Mouse (Mus musculus): ENCODE results near the gene Plk5. TPM values are rescaled to one million over a fixed set of nuclear protein-coding genes. Genes with fewer than 3 reads are reported as not detected.

Gene Plk5
- polyA plus RNA-seq, 1 experiment, result 145 TPM

DNA sequence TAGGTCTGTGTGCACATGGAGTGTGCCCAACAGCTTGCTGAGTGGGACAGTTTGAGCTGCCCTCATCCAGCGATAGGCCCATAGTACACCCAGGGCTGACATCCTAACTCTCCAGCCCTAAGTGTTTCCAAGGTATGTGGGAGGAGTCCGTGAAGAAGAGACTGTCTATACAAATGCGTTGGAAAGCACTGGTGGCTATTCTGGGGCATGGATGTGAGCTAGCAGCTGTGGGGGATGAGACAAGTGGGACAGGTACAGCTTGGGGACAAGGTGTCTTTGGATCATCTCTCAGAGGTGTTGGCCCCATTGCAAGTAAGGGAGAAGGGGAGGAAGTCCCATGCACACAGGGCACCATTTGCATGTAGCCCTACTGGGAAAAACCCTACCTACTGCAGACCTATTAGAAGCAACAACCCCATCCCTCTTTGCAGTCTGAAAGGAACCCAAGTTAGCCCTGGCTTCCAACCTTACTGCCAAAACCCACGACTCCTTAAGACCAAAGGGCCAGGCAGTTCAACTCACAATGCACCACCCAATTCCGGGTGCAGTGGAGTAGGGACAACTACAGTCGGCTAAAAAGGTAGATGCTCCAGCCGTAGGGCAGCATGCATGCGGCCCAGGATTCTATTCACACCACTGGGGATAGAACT lies 41.4 kb downstream of the Plk5 start:
- no peak for TF ChIP-seq CTCF (IDR thresholded peaks at IDR 0.05; ENCODE audit: borderline replicate concordance, insufficient read depth, low read depth, low read length)
- no peak for TF ChIP-seq POLR2A (IDR thresholded peaks at IDR 0.05; ENCODE audit: borderline replicate concordance, insufficient read depth, low read length)
- WGBS, result 15% methylated on average over 8 of the region's 8 CpGs
- peak in 1 of 2 experiments; percentile 46 for DNase-seq
- Histone ChIP-seq H3K4me1 (ENCODE audit: control insufficient read depth, insufficient read depth, low read length) (peaks cover 14% of the 10 kb centered on the region), H3K4me3 (replicated peaks; ENCODE audit: insufficient read depth, low read depth, low read length) (peak overlapping the region; percentile 16), H3K27ac (ENCODE audit: insufficient read depth, low read length) (peak overlapping the region; percentile 33; the same call in 1 of the 2 replicates), H3K27me3 (ENCODE audit: control insufficient read depth, insufficient read depth, low read length) (no peaks in the 10 kb centered on the region)

GRCm38 (mm10) chr10:80398174-80398535 lies 41.9 kb downstream of the Plk5 start:
- Histone ChIP-seq H3K27me3 (ENCODE audit: control insufficient read depth, insufficient read depth, low read length) (no peaks in the 10 kb centered on the region), H3K4me1 (ENCODE audit: control insufficient read depth, insufficient read depth, low read length) (peaks cover 14% of the 10 kb centered on the region), H3K4me3 (replicated peaks; ENCODE audit: insufficient read depth, low read depth, low read length) (peak overlapping the region; percentile 57), H3K27ac (ENCODE audit: insufficient read depth, low read length) (peak overlapping the region; percentile 69)
- 4% methylated on average over 1 of the region's 1 CpGs for WGBS
- DNase-seq, result no peak
- TF ChIP-seq CTCF (IDR thresholded peaks at IDR 0.05; ENCODE audit: borderline replicate concordance, insufficient read depth, low read depth, low read length), result no peak
- no peak for TF ChIP-seq POLR2A (IDR thresholded peaks at IDR 0.05; ENCODE audit: borderline replicate concordance, insufficient read depth, low read length)

DNA sequence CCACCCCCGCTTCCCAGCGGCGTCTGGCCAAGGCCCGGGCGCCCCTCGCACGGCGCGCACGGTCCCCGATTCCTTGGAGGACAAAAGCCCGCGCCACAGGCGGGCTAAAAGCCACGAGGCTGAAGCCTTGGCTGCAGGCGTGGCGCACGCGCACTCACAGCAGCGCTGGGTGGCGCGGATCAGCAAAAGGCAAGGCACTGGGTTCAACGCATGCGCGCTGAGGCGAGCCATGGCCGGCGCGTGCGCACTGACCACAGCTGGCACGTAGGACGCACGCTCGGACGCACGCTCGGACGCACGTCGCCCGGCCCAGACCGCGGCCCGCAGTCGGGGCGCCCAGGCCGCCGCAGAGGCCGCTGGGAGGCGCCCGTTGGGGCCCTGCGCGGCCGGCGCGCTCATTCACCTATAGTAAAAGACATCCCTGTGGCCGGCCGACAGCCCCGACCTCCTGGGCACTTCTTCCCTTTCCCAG lies 42.5 kb downstream of the Plk5 start:
- Histone ChIP-seq H3K27ac (ENCODE audit: insufficient read depth, low read length) (peak overlapping the region; percentile 88), H3K27me3 (ENCODE audit: control insufficient read depth, insufficient read depth, low read length) (no peaks in the 10 kb centered on the region), H3K4me1 (ENCODE audit: control insufficient read depth, insufficient read depth, low read length) (peaks cover 14% of the 10 kb centered on the region), H3K4me3 (replicated peaks; ENCODE audit: insufficient read depth, low read depth, low read length) (peak overlapping the region; percentile 59)
- TF ChIP-seq POLR2A (IDR thresholded peaks at IDR 0.05; ENCODE audit: borderline replicate concordance, insufficient read depth, low read length) (peak; percentile 61), CTCF (IDR thresholded peaks at IDR 0.05; ENCODE audit: borderline replicate concordance, insufficient read depth, low read depth, low read length) (no peak)
- peak; percentile 99 for DNase-seq
- WGBS, result under 1% methylated on average over 53 of the region's 59 CpGs

DNA sequence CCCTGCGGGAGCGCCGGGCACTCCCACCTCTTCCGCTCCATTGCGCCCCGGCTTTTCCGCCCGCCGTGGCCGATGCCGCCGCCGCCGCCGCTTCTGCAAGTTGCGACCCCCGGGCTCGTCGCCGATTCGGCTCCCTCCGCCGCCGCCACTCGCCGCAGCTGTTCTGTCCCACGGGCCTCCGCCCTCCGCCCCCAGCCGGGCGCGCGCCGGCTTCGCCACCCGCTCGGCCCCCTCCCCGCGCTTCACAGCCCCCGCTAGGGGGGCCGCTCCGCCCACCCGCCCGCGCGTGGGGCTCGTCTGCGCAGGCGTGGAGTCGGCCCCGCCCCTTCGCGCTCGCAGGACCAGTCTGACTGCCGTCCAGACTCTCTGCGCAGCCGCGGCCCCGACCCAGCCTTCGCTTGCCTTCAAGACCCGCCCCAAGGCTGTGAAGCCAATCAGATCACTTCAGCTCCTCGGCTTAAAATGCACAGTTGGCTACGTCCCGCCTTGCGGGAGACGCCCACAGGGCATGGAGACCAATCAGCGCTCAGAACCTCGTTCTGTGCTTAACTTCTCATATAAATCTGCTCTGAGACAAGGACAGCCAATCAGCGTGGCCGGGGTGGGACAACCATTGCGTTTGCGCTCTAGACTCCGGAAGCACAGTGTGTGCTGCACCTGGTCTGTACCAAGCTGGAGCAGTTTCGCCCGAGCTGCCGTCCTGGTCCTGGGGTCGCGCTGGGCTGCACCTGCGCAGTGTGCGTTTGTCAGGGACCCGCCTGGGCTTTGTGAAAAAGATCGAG lies 43.1 kb downstream of the Plk5 start, which contains the start of gene Mbd3:
Gene Mbd3 (minus strand): TSS at position 360 of the 782 bp plus-strand sequence.
- peak within 1 kb of the TSS; percentile 59 for H3K4me3 ChIP-seq (replicated peaks; ENCODE audit: insufficient read depth, low read depth, low read length)
- H3K4me1 ChIP-seq (ENCODE audit: control insufficient read depth, insufficient read depth, low read length), result peaks cover 16% of the 10 kb centered on the region
- under 1% methylated on average over 80 of the region's 82 CpGs for WGBS
- DNase-seq, result peak; percentile 99 to 100
- TF ChIP-seq CTCF (IDR thresholded peaks at IDR 0.05; ENCODE audit: borderline replicate concordance, insufficient read depth, low read depth, low read length), result no peak
- peak; percentile 98 for TF ChIP-seq POLR2A (IDR thresholded peaks at IDR 0.05; ENCODE audit: borderline replicate concordance, insufficient read depth, low read length)
- H3K27ac ChIP-seq (ENCODE audit: insufficient read depth, low read length), result peak within 1 kb of the TSS; percentile 88
- no peaks in the 10 kb centered on the region for H3K27me3 ChIP-seq (ENCODE audit: control insufficient read depth, insufficient read depth, low read length)

GRCm38 (mm10) chr10:80399973-80400703 lies 43.9 kb downstream of the Plk5 start:
- peak overlapping the region; percentile 9 for H3K27ac ChIP-seq (ENCODE audit: insufficient read depth, low read length)
- peak overlapping the region; percentile 50 for H3K4me3 ChIP-seq (replicated peaks; ENCODE audit: insufficient read depth, low read depth, low read length)
- H3K27me3 ChIP-seq (ENCODE audit: control insufficient read depth, insufficient read depth, low read length), result no peaks in the 10 kb centered on the region
- TF ChIP-seq POLR2A (IDR thresholded peaks at IDR 0.05; ENCODE audit: borderline replicate concordance, insufficient read depth, low read length) (no peak), CTCF (IDR thresholded peaks at IDR 0.05; ENCODE audit: borderline replicate concordance, insufficient read depth, low read depth, low read length) (no peak)
- WGBS, result 10% methylated on average over 17 of the region's 17 CpGs
- DNase-seq, result no peak
- peaks cover 23% of the 10 kb centered on the region for H3K4me1 ChIP-seq (ENCODE audit: control insufficient read depth, insufficient read depth, low read length)

DNA sequence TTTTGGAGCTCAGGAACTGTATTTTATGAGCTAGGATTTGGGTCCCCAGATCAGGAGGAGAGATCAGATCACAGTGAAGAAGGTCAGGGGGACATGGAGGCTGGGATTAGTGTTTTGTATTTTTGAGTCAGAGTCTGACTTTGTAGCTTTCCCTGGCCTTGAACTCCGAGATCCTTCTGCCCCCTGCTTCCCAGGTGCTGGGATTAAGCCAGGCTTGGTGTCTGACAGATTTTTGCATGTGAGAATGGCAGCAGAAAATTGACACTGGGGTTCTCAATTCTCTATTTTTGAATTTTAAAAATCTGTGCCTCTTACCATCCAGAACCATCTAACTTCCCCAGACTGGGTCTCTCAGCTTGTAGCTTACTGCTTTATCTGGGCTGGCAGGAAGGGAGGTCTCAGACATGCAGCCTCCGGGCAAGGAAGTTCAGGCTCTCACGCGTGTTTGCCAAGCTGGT lies 44.5 kb downstream of the Plk5 start:
- Histone ChIP-seq H3K4me3 (replicated peaks; ENCODE audit: insufficient read depth, low read depth, low read length) (no peak overlapping the region), H3K27ac (ENCODE audit: insufficient read depth, low read length) (no peak overlapping the region), H3K4me1 (ENCODE audit: control insufficient read depth, insufficient read depth, low read length) (peaks cover 29% of the 10 kb centered on the region), H3K27me3 (ENCODE audit: control insufficient read depth, insufficient read depth, low read length) (no peaks in the 10 kb centered on the region)
- TF ChIP-seq POLR2A (IDR thresholded peaks at IDR 0.05; ENCODE audit: borderline replicate concordance, insufficient read depth, low read length) (peak; percentile 6; the same call in 1 of the 2 replicates), CTCF (IDR thresholded peaks at IDR 0.05; ENCODE audit: borderline replicate concordance, insufficient read depth, low read depth, low read length) (no peak)
- WGBS, result 70% methylated on average over 4 of the region's 4 CpGs
- no peak for DNase-seq

DNA sequence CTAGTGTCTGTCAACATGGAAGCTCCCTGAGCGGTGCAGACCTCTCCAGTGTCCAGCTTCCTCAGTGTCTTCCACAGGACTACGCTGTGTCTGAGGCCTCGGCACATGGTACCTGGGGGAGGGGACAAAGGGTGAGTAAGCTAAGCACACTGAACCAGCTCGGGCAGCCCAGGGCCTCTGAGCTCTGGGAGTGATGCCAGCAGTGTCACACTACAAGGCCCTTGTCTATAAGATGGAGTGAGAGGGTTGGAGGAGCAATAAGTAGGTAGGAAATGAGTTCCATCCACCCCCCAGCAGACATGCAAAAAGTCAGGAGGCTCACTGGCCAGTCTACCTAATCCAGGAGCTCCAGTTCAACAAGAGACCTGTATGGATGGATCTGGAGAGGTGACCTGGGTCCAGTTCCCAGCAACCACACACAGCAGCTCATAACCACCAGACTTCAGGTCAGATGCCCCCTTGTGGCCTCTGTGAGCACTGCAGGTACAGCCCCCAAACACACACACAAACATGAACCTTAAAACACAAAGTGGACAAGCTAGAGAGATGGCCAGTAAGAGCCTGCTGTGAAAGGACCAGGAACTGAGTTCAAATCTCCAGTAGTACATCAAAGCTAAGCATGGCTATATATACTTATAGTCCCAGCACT lies 46.9 kb downstream of the Plk5 start:
- H3K27me3 ChIP-seq (ENCODE audit: control insufficient read depth, insufficient read depth, low read length), result no peaks in the 10 kb centered on the region
- H3K4me1 ChIP-seq (ENCODE audit: control insufficient read depth, insufficient read depth, low read length), result peaks cover 24% of the 10 kb centered on the region
- WGBS, result 77% methylated on average over 4 of the region's 4 CpGs
- no peak for TF ChIP-seq POLR2A (IDR thresholded peaks at IDR 0.05; ENCODE audit: borderline replicate concordance, insufficient read depth, low read length)
- TF ChIP-seq CTCF (IDR thresholded peaks at IDR 0.05; ENCODE audit: borderline replicate concordance, insufficient read depth, low read depth, low read length), result peak; percentile 60; the same call in 1 of the 2 replicates
- no peak overlapping the region for H3K4me3 ChIP-seq (replicated peaks; ENCODE audit: insufficient read depth, low read depth, low read length)
- DNase-seq, result no peak
- H3K27ac ChIP-seq (ENCODE audit: insufficient read depth, low read length), result no peak overlapping the region

Data from cerebellum, adult 2 months (tissue).